Mouse (Mus musculus): ENCODE measurements around the gene Vps13d. TPM values are rescaled to one million over a fixed set of nuclear protein-coding genes. Genes with fewer than 3 reads are reported as not detected.
"Not testable (repeated sequence)": the region's sequence is repeated elsewhere in the genome, so short reads cannot be mapped to it uniquely, and the experiment has no call there.

The Vps13d gene
- polyA plus RNA-seq, 1 experiment = 23.5 TPM

DNA sequence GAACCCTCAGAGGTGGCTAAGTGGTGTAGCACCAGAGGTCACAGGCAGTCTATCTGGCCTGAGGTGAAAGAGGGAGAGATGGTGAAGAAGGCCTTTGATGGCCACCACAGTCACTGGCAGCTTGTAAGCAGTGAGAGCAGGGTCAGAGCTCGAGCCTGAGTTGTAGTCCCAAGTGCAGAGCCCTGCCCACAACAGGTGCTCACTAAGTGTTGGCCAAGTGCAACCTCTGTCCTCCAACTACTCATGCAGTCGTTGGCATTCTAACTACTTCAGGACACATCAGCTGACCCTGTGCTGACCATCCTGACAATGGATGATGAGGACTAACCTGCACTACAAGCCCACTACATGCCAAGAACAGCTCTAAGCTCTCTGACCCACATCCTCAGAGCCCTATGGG lies 7.2 kb downstream of the Vps13d start:
- Histone ChIP-seq H3K27ac (ENCODE audit: control insufficient read depth, insufficient read depth, low read length) (no peak overlapping the region), H3K4me1 (replicated peaks; ENCODE audit: control insufficient read depth, insufficient read depth, low read length) (peaks cover 2% of the 10 kb centered on the region; the same call in 1 of the 2 replicates), H3K27me3 (ENCODE audit: control insufficient read depth, insufficient read depth, low read length) (no peaks in the 10 kb centered on the region), H3K4me3 (ENCODE audit: control insufficient read depth, insufficient read depth, low read length) (no peak overlapping the region), H3K36me3 (ENCODE audit: control insufficient read depth, insufficient read depth, low read length) (peaks cover 16% of the 10 kb centered on the region; the same call in 1 of the 2 replicates)
- WGBS = 74% methylated on average over 2 of the region's 2 CpGs
- TF ChIP-seq POLR2A (IDR thresholded peaks at IDR 0.05; ENCODE audit: control insufficient read depth, extremely low read depth, insufficient read depth, low read length, poor library complexity) (no peak), CTCF (IDR thresholded peaks at IDR 0.05; ENCODE audit: borderline replicate concordance, control insufficient read depth, extremely low read depth, insufficient read depth, low read length, poor library complexity) (no peak)
- DNase-seq = no peak

DNA sequence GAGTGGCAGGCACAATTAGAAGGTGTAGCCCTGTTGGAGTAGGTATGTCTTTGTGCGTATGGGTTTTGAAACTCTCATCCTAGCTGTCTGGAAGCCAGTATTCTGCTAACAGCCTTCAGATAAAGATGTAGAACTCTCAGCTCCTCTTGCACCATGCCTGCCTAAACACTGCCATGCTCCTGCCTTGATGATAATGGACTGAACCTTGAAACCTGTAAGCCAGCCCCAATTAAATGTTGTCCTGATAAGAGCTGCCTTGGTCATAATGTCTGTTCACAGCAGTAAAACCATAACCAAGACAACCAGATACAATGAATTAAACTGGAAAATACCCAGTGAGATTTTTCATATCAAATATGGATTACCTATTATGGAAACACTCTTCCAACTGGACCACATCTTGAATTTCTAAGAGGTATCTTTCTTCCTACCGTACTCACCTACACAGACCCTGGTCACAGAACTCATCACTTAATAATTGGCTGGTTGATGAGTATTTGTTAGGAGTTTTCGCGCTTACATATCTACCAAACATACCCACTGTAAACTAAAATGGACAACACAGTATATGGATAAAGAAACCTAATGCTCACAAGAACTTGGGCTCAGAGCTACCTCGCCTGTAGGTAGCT lies 15.8 kb downstream of the Vps13d start:
- TF ChIP-seq POLR2A (IDR thresholded peaks at IDR 0.05; ENCODE audit: control insufficient read depth, extremely low read depth, insufficient read depth, low read length, poor library complexity) (no peak), CTCF (IDR thresholded peaks at IDR 0.05; ENCODE audit: borderline replicate concordance, control insufficient read depth, extremely low read depth, insufficient read depth, low read length, poor library complexity) (no peak)
- H3K27me3 ChIP-seq (ENCODE audit: control insufficient read depth, insufficient read depth, low read length) = no peaks in the 10 kb centered on the region
- H3K4me3 ChIP-seq (ENCODE audit: control insufficient read depth, insufficient read depth, low read length) = no peak overlapping the region
- no peak overlapping the region for H3K27ac ChIP-seq (ENCODE audit: control insufficient read depth, insufficient read depth, low read length)
- DNase-seq = no peak
- 98% methylated on average over 5 of the region's 5 CpGs for WGBS
- peaks cover 25% of the 10 kb centered on the region for H3K36me3 ChIP-seq (ENCODE audit: control insufficient read depth, insufficient read depth, low read length)
- H3K4me1 ChIP-seq (replicated peaks; ENCODE audit: control insufficient read depth, insufficient read depth, low read length) = peaks cover 9% of the 10 kb centered on the region

DNA sequence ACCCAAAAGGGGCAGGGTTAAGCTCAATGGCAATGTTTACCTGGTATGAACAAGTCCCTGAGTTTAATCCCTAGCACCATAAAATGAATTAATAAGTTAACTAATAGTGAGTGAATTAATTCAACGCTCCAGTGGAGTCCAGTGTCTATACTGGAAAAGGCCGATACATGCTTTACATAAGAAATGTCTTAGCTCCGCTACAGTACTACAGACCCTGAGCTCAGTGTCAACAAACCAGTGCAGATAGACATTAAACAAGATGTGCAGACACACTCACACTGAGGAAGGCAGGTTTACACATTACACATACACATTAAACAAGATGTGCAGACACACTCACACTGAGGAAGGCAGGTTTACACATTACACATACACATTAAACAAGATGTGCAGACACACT lies 29.3 kb downstream of the Vps13d start:
- over 99% methylated on average over 3 of the region's 3 CpGs for WGBS
- DNase-seq = not testable (repeated sequence)

DNA sequence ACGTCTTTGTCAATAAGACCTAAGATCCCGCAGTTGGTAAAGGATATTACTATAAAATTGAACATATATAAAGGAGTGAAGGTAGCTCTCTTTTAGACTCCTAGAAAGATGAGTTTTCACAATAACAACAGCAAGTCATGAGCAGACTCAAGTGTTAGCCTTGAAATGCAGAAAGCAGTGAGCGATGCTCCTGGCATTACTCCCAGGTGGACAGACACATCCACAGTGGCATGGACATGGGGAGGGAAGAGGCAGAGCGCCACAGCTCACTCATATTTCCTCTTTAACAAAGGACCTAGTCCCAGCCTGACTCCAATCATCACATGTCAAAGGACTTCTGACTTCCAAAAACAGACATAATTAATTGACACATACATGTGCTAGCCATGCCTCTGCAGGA lies 30.7 kb downstream of the Vps13d start:
- H3K27ac ChIP-seq (ENCODE audit: control insufficient read depth, insufficient read depth, low read length) = no peak overlapping the region
- H3K27me3 ChIP-seq (ENCODE audit: control insufficient read depth, insufficient read depth, low read length) = no peaks in the 10 kb centered on the region
- H3K36me3 ChIP-seq (ENCODE audit: control insufficient read depth, insufficient read depth, low read length) = peaks cover 81% of the 10 kb centered on the region
- WGBS = 97% methylated on average over 4 of the region's 4 CpGs
- H3K4me3 ChIP-seq (ENCODE audit: control insufficient read depth, insufficient read depth, low read length) = no peak overlapping the region
- DNase-seq = no peak
- TF ChIP-seq CTCF (IDR thresholded peaks at IDR 0.05; ENCODE audit: borderline replicate concordance, control insufficient read depth, extremely low read depth, insufficient read depth, low read length, poor library complexity) (no peak), POLR2A (IDR thresholded peaks at IDR 0.05; ENCODE audit: control insufficient read depth, extremely low read depth, insufficient read depth, low read length, poor library complexity) (no peak)
- H3K4me1 ChIP-seq (replicated peaks; ENCODE audit: control insufficient read depth, insufficient read depth, low read length) = 0 out of 2 replicates have a peak, but pooled peaks cover 3% of the 10 kb centered on the region

More for the DNA sequence above, 29.3 kb downstream of the Vps13d start:
- not testable (repeated sequence) for H3K27ac ChIP-seq (ENCODE audit: control insufficient read depth, insufficient read depth, low read length); H3K4me1 ChIP-seq (replicated peaks; ENCODE audit: control insufficient read depth, insufficient read depth, low read length); H3K27me3 ChIP-seq (ENCODE audit: control insufficient read depth, insufficient read depth, low read length); H3K4me3 ChIP-seq (ENCODE audit: control insufficient read depth, insufficient read depth, low read length)
- peaks cover 82% of the 10 kb centered on the region for H3K36me3 ChIP-seq (ENCODE audit: control insufficient read depth, insufficient read depth, low read length)

DNA sequence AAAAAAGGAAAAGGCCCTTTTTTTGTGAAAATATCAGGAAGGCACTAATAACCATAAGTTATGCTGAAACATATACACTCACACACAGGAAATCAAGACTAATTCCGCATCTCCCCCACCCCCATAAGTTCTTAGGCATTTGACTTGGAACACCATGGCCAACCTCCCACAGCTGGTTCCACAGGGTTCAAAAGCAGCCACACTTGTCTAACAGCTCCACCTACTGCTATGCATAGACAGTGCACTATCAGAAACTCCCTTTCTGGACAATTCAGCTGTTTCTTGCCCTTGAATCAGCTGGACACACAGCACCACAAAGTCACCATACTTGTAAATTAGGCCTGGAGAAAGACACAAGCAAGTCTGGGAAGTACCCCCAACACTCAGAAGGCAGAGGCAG lies 33.6 kb downstream of the Vps13d start:
- Histone ChIP-seq H3K4me3 (ENCODE audit: control insufficient read depth, insufficient read depth, low read length) (no peak overlapping the region), H3K36me3 (ENCODE audit: control insufficient read depth, insufficient read depth, low read length) (peaks cover 70% of the 10 kb centered on the region), H3K27ac (ENCODE audit: control insufficient read depth, insufficient read depth, low read length) (no peak overlapping the region), H3K4me1 (replicated peaks; ENCODE audit: control insufficient read depth, insufficient read depth, low read length) (0 out of 2 replicates have a peak, but pooled peaks cover 3% of the 10 kb centered on the region), H3K27me3 (ENCODE audit: control insufficient read depth, insufficient read depth, low read length) (no peaks in the 10 kb centered on the region)
- peak; percentile 21 for DNase-seq
- TF ChIP-seq CTCF (IDR thresholded peaks at IDR 0.05; ENCODE audit: borderline replicate concordance, control insufficient read depth, extremely low read depth, insufficient read depth, low read length, poor library complexity) = no peak
- no peak for TF ChIP-seq POLR2A (IDR thresholded peaks at IDR 0.05; ENCODE audit: control insufficient read depth, extremely low read depth, insufficient read depth, low read length, poor library complexity)
- 93% methylated on average over 1 of the region's 1 CpGs for WGBS

DNA sequence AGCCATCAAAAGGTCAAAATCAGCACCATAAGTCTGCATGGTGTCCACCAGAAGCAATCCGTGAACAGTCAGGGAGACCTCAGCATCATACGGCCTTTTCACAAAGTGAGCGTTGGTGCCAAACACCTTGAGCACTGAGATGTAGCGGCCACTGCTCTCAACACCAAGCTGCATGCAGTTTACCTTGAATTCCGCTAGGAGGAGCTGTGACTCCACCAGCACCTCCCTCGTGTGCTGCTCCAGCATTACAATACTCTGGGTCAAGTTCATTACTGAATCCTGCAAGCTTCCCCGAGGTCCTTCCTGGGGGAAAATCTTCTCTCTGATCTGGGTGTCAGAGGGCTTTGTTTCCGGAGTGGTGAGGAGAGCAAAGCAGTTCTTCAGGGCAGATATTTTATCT lies 38.8 kb downstream of the Vps13d start:
- Histone ChIP-seq H3K4me3 (ENCODE audit: control insufficient read depth, insufficient read depth, low read length) (no peak overlapping the region), H3K27ac (ENCODE audit: control insufficient read depth, insufficient read depth, low read length) (no peak overlapping the region), H3K27me3 (ENCODE audit: control insufficient read depth, insufficient read depth, low read length) (no peaks in the 10 kb centered on the region), H3K36me3 (ENCODE audit: control insufficient read depth, insufficient read depth, low read length) (peaks cover 75% of the 10 kb centered on the region), H3K4me1 (replicated peaks; ENCODE audit: control insufficient read depth, insufficient read depth, low read length) (0 out of 2 replicates have a peak, but pooled peaks cover 3% of the 10 kb centered on the region)
- WGBS = 52% methylated on average over 8 of the region's 8 CpGs
- peak; percentile 56 for DNase-seq
- TF ChIP-seq POLR2A (IDR thresholded peaks at IDR 0.05; ENCODE audit: control insufficient read depth, extremely low read depth, insufficient read depth, low read length, poor library complexity) = no peak
- TF ChIP-seq CTCF (IDR thresholded peaks at IDR 0.05; ENCODE audit: borderline replicate concordance, control insufficient read depth, extremely low read depth, insufficient read depth, low read length, poor library complexity) = peak; percentile 83; the same call in 1 of the 2 replicates

DNA sequence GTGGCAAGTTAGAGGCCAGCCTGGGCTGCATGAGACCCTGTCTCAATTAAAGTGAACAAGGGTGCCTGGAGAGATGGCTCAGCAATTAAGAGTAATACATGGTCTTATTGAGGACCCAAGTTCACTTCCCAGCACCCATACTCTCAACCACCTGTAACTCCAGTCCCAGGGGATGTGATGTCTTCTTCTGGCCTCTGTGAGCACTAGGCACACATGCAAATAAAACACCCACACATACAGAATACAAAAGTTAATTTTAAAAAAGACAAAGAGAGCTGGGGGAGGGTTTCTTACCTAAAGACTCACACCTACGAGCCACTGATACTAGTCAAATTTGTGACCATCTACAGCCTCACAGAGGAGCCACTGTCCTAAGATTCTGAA lies 43.7 kb downstream of the Vps13d start:
- TF ChIP-seq CTCF (IDR thresholded peaks at IDR 0.05; ENCODE audit: borderline replicate concordance, control insufficient read depth, extremely low read depth, insufficient read depth, low read length, poor library complexity) (no peak), POLR2A (IDR thresholded peaks at IDR 0.05; ENCODE audit: control insufficient read depth, extremely low read depth, insufficient read depth, low read length, poor library complexity) (no peak)
- DNase-seq = no peak
- H3K27ac ChIP-seq (ENCODE audit: control insufficient read depth, insufficient read depth, low read length) = no peak overlapping the region
- H3K4me1 ChIP-seq (replicated peaks; ENCODE audit: control insufficient read depth, insufficient read depth, low read length) = no peaks in the 10 kb centered on the region
- WGBS = 100% methylated on average over 1 of the region's 1 CpGs
- peaks cover 67% of the 10 kb centered on the region for H3K36me3 ChIP-seq (ENCODE audit: control insufficient read depth, insufficient read depth, low read length)
- no peak overlapping the region for H3K4me3 ChIP-seq (ENCODE audit: control insufficient read depth, insufficient read depth, low read length)
- no peaks in the 10 kb centered on the region for H3K27me3 ChIP-seq (ENCODE audit: control insufficient read depth, insufficient read depth, low read length)
